Mouse (Mus musculus): ENCODE results near the gene Ggt1.
A peak's percentile ranks its signal among the peaks of the same experiment; 100 is the strongest.

Ggt1 gene

DNA sequence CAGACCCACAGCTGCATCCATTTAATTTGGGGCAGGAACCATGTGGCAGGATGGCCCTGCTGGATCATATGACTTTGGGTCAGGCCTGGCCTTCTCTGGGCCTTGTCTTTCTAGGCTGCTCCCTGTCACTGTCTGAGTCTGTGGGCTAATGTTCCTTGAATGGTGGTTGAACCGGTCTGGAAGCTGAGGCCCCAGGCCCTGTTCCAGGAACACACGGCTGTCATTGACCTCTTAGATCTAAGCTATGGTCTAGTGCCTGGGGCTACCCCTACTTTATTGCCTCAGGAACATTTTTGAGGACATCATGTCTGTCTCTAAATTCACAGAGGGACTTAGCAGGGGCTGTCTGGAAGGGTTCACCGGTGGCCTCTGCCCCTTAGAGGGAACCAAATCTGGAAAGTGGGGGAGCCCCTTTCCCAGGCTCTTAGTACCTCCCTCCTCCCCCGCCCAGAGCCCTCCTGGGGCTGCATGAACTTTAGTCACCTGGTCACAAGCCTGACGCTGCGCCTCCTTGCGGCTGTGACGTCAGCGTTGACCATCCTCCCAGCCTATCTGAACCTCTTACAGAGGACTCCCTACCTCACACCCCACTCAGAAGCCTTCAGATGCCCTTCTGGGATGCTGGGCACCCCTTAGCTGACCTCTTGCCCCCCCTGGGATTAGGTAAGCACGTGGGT, 9.7 kb downstream of the Ggt1 start:
- DNase-seq (ENCODE audit: inconsistent age in 2 of 2, low spot score in 1 of 2), result no peak

DNA sequence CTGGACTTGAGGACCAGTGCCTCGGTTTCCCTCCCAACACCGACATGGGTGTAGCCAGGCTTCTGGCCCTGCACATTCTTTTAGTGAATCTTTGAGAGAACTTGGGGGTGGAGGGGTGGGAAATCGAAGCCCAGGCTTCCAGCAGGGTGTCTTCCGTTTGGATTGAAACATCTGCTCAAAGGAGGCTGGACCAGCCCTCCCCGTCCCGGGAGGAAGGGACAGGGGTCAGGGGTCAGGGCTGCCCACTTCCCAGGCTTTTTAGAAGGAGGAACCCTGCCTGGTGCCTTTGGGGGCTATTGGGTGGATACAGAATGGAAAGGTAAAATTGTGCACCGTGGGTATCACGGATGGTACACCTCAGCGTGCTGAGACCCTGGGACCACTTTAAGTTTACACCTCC, 10.5 kb downstream of the Ggt1 start:
- DNase-seq (ENCODE audit: inconsistent age in 2 of 2, low spot score in 1 of 2), result no peak

DNA sequence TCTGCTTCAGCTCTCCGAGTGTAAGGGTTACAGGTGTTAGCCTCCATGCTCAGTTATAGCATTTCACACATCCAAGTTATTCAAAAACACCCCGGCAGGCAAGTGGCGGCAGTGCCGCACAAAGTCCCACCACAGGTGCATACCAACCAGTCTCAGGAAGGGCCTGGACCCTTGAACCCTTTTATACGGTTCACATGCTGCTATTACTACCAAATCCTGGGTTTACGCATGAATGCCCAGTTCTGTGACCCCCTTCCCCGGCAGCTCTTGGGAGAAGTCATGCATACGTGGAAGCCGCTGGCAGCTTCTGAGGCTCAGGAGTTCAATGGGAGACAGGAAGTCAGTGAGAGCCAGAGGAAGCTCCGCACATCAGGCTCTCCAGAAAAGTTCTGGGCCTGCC, 11.8 kb downstream of the Ggt1 start:
- no peak for DNase-seq (ENCODE audit: inconsistent age in 2 of 2, low spot score in 1 of 2)

DNA sequence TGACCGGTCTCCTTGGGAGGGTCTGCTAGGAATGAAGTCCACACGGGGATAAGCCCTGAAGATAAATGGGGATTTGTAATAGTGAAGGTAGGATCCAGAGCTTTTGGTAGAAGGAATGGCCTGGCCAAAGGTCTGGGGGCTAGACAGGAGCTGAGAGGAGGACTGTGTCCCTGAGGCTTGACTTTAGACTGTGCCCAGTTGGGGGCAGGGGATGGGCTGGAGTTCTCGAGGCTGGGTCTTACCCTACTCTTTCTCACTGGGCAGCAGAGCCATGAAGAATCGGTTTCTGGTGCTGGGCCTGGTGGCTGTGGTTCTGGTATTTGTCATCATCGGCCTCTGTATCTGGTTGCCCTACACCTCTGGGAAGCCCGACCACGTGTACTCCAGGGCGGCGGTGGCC, 12.6 kb downstream of the Ggt1 start:
- no peak for DNase-seq (ENCODE audit: inconsistent age in 2 of 2, low spot score in 1 of 2)

DNA sequence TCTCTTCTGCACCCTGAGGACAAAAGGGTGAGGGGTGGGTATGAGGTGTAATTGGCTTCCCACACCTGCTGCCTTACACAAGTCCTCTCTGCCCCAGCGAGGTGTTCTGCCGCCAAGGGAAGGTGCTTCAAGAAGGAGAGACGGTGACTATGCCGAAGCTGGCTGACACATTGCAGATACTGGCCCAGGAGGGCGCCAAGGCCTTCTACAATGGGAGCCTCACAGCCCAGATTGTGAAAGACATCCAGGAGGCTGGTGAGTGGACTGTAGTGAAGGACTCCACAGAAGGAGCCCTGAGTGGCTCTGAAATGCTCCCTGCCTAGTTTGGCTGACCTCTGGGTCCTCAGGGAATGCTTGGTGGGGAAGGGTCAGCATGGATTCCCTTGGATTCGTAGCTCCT, 17.7 kb downstream of the Ggt1 start:
- DNase-seq (ENCODE audit: inconsistent age in 2 of 2, low spot score in 1 of 2), result peak in 1 of 2 experiments; percentile 68

DNA sequence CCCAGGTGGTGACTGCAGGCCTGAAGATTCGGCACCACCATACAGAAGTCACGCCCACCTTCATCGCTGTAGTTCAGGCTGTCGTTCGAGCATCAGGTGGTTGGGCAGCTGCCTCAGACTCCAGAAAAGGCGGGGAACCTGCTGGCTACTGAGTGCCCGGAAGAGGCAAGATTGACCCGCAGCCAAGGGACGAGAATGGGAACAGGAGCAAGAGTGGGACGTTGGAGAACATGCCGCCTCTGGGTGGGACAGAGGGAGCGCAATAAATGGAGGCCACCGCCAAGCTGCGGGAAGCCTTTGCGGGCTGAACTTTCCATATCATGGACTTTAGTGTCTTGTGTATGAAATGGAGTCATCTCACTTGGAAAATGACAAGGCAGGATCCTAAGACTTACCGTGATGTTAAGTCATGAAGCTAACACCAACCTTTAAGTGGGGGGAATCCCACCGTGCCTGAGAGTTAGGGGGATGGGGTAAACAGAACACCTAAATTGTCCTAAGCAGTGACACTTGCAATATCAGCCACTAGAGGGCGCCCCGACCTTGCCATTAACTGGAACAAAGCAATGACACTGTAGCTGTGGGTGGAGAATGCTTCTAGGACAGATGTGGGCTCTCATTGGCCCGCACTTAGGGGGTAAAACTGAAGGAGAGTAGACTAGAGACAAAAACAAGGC, 24.6 kb downstream of the Ggt1 start:
- peak; percentile 81 to 96 for DNase-seq (ENCODE audit: inconsistent age in 2 of 2, low spot score in 1 of 2)

DNA sequence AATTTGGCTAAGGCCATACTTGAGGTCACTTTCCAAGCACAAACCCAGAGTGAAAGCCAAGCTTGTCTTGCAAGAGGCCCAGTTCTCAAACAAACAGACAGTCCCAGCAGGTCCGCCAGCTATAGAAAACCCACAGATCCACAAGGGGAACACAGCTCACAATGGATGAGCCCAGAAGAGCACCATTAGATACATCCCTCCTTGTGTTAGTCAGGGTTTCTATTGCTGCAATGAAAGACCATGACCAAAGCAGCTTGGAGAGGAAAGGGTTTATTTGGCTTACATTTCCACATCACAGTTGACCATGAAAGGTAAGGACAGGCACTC, 25.1 kb downstream of the Ggt1 start:
- DNase-seq (ENCODE audit: inconsistent age in 2 of 2, low spot score in 1 of 2), result no peak

DNA sequence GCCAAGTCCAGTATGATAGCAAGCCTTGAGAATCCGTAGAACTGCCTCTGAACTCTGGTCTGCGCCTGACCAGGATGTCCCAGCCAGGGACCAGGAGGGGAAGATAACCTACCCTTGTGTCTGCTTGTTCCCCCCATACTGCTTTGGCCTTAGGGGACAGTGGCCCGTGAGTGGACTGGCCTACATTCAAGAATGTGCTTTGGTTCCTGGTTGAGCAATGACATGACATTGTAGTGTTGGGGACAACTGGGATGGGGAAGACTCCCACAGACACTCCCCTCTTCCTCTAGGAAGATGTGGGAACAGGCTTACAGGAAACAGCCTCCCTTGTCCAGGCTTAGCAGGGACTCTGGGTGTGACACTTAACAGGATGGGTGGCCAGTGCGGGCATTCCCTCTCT, 26.4 kb downstream of the Ggt1 start:
- peak in 1 of 2 experiments; percentile 43 for DNase-seq (ENCODE audit: inconsistent age in 2 of 2, low spot score in 1 of 2)

DNA sequence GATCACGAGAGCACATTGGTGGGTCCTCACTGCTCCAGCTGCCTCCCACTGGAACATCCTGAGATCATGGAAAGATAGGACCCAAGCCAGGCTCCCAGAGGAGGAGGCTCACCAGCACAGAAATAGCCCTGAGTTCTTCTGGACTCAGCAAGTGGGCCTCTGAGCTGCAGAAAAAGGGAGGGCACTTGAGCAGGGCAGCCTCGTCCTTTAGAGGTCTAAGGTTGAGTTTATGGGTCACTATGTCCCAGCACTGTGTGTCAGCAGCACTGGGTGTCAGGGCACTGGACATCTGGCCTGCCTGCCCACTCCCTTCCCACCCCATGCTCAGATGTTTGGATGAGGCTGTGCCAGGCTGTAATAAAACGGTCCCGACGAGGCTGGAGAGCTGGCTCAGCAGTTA, 26.9 kb downstream of the Ggt1 start:
- peak in 1 of 2 experiments; percentile 42 for DNase-seq (ENCODE audit: inconsistent age in 2 of 2, low spot score in 1 of 2)

DNA sequence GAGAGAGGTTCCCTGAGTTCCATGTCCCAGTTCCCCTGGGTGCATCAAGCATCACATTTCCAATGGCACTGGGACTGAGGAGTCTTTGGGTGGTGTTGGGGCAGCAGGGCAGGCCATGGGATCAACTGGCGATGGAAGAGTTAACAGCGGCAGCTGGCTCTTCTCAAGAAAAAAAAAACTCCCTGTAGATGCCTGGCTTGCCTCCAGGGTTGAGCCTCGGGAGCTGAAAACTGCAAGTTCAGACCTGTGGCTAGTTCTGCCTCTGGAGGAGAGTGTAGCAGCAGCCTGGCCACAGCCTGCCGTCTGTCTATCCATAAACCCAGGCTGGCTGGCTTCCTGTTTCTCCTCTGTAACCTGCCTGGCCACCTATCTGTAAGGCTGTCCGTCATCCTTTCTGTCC, 27.7 kb downstream of the Ggt1 start, which contains the start of gene Ggt5:
Ggt5 (plus strand) TSS at position 212 of the 400 bp plus-strand sequence.
- DNase-seq (ENCODE audit: inconsistent age in 2 of 2, low spot score in 1 of 2), result no peak

DNA sequence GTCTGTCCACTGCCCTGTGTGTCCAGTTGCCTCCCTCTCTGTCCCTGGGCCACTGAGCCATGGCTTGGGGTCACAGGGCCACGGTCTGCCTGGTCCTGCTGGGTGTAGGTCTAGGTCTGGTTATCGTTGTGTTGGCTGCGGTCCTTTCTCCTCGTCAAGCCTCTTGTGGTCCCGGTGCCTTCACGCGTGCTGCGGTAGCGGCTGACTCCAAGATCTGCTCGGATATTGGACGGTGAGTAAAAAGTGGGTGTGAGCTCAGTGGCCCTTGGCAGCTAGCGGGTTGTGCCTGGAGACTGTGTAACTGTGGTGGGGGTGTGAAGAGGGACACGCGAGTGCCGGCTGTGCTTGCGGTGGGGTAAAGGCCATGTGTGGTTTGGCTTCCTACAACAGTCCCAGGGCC, 28.2 kb downstream of the Ggt1 start:
- peak in 1 of 2 experiments; percentile 50 for DNase-seq (ENCODE audit: inconsistent age in 2 of 2, low spot score in 1 of 2)

DNA sequence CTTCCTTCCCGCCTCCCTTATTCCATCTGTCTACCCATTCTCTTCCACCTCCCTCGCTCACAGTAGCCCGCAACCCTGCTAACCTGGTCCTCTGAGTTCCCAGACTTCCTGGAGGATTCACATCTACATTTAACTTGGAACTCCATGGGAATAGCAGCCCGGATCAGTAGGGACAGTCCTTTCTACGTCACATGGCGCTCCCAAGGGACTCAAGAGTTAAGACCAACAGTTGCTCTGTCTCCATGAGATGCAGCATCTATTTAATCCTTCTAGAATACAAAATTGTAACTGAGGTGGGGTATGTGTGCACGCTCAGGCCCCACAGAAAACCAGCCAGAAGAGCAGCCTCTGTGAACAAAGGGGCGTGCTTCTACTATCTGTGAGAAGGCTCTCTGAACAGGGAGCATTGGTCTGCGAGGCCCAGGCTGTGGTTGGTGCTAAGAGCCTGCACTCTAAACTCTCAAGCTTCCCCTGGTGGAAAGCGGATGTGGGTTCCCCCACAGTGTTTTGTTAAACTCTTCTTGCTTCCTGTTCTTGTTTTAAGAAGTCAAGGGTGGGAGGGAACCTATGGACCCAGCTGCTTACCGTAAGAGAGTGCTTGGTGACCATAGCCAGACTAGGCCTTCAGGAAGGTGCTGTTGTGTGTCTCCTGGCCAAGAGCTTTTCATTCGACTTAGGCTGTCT, 29.9 kb downstream of the Ggt1 start:
- DNase-seq (ENCODE audit: inconsistent age in 2 of 2, low spot score in 1 of 2), result peak in 1 of 2 experiments; percentile 57

DNA sequence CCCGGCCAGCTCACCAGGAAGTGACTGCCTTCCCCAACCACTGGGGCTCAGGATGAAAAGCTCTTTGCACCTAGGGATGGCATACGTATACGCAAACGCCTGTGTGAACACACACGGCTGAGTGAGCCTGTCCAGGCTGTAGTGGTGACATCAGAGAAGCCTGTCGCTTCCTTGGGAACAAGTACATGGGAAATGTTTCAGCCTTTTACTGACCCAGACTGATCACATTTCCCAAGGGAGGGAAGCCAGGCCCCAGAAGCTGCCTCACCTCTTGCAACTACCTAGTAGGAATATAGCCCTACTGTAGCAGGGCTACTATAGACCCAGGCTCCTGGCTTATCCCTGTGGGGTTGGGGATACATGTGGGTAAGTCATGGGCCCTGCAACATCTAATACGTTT, 31.2 kb downstream of the Ggt1 start:
- no peak for DNase-seq (ENCODE audit: inconsistent age in 2 of 2, low spot score in 1 of 2)

DNA sequence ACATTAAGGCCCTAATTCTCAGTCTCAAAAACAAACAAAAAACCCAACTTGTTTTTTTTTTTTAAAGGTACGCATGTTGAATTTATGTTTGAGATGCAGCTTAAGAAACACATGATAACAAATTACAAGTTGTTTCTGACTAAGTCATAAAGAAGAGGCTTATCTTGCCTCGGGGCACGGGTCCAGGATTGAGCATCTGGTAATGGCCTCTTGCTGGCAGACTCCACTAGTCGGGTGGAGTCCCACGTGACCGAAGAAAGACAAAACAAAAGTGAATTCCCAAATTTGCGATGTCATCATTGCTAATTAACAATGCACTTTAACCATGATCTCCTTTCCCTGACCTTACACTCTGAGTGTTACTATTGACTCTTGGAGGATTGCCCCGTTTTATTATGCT, 34.6 kb downstream of the Ggt1 start:
- DNase-seq (ENCODE audit: inconsistent age in 2 of 2, low spot score in 1 of 2), result peak; percentile 71 to 77

DNA sequence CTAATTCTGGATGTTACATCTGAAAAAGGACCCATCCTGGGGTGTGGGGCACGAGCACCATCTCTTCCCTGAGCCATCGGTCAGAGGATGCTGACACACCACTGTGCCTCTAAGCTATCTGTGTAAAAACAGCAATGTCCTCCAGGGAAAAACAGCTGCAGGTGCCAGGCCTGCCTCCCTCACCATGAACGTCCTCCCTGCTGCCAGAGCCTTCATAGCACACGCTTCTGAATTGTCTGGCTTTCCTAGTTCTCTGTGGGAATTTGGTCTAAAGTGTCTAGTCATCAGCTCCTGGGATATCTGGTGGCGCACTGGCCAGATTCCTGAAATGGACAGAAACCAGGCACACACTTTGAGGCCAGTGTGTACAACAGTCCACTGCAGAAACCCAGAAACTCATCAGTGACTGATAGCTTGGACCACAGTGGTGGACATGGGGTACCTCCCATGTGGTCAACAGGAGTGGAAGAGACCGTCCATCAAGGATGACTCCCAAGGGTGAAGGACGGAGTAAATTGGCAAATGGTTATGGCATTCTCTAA, 38.9 kb downstream of the Ggt1 start:
- no peak for DNase-seq (ENCODE audit: inconsistent age in 2 of 2, low spot score in 1 of 2)

DNA sequence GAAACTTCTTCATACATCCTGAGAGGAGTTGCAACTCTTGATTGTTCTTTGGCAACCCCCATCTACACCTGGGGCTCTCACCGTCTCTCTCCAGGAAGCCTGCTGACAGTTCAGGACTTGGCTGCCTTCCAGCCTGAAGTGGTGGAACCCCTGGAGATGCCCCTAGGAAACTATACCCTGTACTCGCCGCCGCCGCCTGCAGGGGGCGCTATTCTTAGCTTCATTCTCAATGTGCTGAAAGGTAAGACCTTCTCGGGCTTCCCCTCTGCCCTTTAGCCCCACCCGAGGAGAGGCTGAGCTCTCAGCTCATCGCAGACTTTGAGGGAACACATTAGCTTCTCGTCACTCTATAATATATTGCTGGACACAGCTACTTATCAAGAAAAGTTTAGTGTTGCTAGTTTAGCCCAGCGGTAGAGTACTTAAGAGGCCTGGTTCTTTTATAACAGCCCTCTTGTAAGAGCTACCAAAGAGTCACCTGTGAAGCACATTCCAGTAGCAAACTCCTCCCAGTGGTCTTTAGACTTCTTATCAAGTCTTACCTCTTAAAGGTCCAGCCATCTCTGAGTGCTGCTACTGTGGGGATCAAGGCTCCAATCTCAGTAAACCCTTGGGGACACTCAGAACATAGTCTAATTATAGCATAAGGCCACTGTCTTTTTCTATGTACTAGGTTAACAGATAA, 43.9 kb downstream of the Ggt1 start:
- peak in 1 of 2 experiments; percentile 64 for DNase-seq (ENCODE audit: inconsistent age in 2 of 2, low spot score in 1 of 2)

DNA sequence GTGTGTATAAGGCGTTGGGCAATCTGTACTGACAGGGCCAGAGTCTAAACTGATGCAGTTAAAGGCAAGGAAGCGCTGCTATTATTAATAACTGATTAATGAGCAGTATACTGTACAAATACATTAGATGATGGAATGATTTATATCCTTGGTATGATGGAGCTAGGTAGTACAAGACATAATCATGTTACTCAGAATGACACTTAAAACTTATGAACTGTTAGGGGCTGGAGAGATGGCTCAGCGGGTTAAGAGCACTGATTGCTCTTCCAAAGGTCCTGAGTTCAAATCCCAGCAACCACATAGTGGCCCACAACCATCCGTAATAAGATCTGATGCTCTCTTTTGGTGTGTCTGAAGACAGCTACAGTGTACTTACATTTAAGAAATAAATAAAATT, 45.8 kb downstream of the Ggt1 start:
- no peak for DNase-seq (ENCODE audit: inconsistent age in 2 of 2, low spot score in 1 of 2)

DNA sequence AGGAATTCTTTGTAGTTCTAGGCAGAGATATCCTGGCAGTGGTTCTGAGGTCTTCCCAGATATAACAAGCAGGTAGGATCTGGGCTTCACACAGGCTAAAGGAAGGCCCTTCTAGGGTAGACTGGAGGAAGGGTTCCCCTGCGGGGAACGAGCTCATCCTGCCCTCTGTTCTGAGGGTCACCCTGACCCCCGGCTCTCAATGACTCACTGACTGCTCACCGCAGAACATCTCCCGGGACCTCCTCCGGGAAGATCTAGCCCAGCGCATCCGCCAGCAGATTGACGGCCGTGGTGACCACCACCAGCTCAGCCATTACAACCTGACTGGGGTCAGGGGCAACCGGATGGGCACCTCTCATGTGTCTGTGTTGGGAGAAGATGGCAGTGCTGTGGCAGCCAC, 47.6 kb downstream of the Ggt1 start:
- peak in 1 of 2 experiments; percentile 64 for DNase-seq (ENCODE audit: inconsistent age in 2 of 2, low spot score in 1 of 2)

DNA sequence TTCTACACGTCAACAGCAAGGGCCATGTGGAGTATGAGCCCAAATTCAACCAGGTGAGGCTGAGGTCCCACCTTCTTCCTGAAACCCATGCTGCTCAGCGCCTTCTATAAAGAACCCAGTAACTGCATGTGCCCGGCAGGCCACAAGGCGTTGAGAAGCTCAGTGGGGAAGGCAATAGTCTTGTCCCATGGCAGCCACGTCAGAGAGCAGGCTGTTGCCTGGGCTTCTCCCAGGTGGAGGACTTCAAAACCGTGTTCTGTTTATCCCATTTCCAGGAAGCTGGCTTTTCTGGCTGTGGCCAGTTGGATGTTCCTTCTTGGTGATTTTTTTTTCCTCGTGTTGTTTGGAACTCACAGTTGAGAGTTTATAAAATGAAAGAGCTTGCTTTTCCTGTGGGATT, 49.1 kb downstream of the Ggt1 start:
- no peak for DNase-seq (ENCODE audit: inconsistent age in 2 of 2, low spot score in 1 of 2)

DNA sequence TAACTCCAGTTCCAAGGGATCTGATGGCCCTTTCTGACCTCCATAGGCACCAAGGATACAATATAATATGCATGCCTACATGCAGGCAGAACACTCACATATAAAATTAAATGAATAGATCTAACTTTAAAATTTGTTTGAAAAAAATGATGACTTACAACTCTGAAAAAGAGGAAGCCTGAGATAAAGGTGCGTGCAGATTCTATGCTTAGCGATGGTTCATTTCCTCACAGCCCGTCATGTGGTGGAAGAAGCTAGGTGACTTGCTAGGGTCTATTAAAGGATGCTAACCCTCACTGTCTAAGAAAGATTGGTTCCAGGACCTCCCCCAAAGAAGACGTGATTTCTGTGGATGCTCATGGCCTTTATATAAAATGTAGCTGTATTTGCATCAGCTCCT, 54.6 kb downstream of the Ggt1 start:
- no peak for DNase-seq (ENCODE audit: inconsistent age in 2 of 2, low spot score in 1 of 2)

DNA sequence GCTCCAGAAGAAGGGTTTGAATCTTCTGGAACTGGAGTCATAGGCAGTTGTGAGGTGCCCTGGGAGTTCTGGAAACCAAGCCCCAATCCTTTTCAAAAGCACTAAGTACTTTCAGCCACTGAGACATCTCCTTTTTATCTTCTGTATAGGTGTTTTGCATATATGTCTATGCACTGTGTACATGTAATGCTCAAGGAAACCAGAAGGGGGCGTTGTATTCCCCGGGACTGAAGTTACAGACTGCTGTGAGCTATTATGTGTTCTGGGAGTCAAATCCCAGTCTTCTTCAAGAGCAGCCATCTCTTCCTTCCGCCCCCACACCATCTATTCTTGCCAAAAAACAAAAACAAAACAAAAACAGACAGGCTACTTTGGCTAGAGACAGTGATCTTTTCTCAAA, 59.4 kb downstream of the Ggt1 start:
- no peak for DNase-seq (ENCODE audit: inconsistent age in 2 of 2, low spot score in 1 of 2)

DNA sequence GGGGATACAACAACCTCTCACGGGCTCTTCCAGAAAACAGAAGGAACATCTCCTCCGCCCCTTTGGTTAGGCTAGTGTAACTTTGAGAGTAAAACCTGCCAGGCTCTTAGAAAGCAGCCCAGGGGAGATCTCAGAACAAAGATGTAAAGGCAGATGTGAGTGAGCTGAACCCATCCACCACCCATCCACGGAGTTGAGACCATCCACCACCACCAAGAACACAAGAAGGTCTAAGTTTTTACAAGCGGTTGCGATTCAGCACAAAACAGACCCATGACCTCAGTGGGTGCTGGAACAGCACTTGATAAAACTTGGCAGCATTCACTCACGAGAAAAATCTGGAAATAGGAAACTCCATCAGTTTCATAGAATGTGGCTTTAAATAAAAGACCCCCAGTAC, 64.5 kb downstream of the Ggt1 start:
- DNase-seq (ENCODE audit: inconsistent age in 2 of 2, low spot score in 1 of 2), result no peak

Data from adrenal gland, adult (tissue).